Mouse (Mus musculus) hindbrain, postnatal 0 days (tissue): ENCODE data around the gene Dusp7. TPM values are rescaled to one million over a fixed set of nuclear protein-coding genes. Genes with fewer than 3 reads are reported as not detected.

Source experiments
- ATAC-seq: fragments of 200-750 bp; cut with Nextera tagmentation; 2 replicates; pipeline ENCODE4 v1.8.0; 2017; ENCODE audit warnings: mild to moderate bottlenecking, moderate TSS enrichment, moderate library complexity
- DNase-seq: peaks from one replicate; pipeline ENCODE4 v3.0.0-alpha.2; 2015; ENCODE audit warnings: low spot score
- H3K27ac ChIP-seq: fragments of 300-500 bp; sonication (generic); 2 replicates; pipeline ENCODE4 v1.5.1; 2014; ENCODE audit warnings: mild to moderate bottlenecking
- H3K27me3 ChIP-seq: fragments of 300-500 bp; sonication (generic); 2 replicates; pipeline ENCODE4 v1.6.1; 2014; ENCODE audit warnings: low read length, mixed read lengths; ENCODE audit not compliant: insufficient read depth
- H3K36me3 ChIP-seq: fragments of 300-500 bp; sonication (generic); 2 replicates; pipeline ENCODE4 v1.6.1; 2014; ENCODE audit warnings: low read length, mixed read lengths; ENCODE audit not compliant: insufficient read depth
- H3K4me1 ChIP-seq: fragments of 300-500 bp; sonication (generic); 2 replicates; pipeline ENCODE4 v1.6.1; 2014; ENCODE audit warnings: antibody characterized with exemption, low read length, mixed read lengths; ENCODE audit not compliant: insufficient read depth
- H3K4me2 ChIP-seq: fragments of 300-500 bp; sonication (generic); 2 replicates; pipeline ENCODE4 v1.6.1; 2014; ENCODE audit warnings: low read depth, mild to moderate bottlenecking, low read length, moderate library complexity, mixed read lengths
- H3K4me3 ChIP-seq: fragments of 300-500 bp; sonication (generic); 2 replicates; pipeline ENCODE4 v1.5.1; 2014; ENCODE audit warnings: low read length
- H3K9ac ChIP-seq: fragments of 300-500 bp; sonication (generic); replicated peaks from 2 replicates; pipeline ENCODE4 v1.6.1; 2014; ENCODE audit warnings: mild to moderate bottlenecking, low read length, moderate library complexity, mixed read lengths
- H3K9me3 ChIP-seq: fragments of 300-500 bp; sonication (generic); 2 replicates; pipeline ENCODE4 v1.6.1; 2016; ENCODE audit warnings: low read length, mixed read lengths
- CTCF ChIP-seq: IDR thresholded peaks from 2 replicates; pipeline ENCODE4 v1.5.1; 2016; ENCODE audit warnings: antibody characterized with exemption, control low read depth, low read depth
- WGBS: fragments of 180-500 bp; shearing (Covaris S2); extraction: QIAGEN DNeasy Blood & Tissue Kit; methylation state at CpG from one replicate; pipeline ENCODE4 v1.1.7; 2014; 5-methylcytosine and 5-hydroxymethylcytosine counted together
- polyA plus RNA-seq: library from polyadenylated mRNA; unstranded; fragments of >200 nt; fragmentation: Nextera tagmentation; extraction: Ambion mirVana; gene quantifications from 2 replicates; pipeline ENCODE4 v1.2.1, GENCODE M21; 2015
- total RNA-seq: library from RNA; depleted of rRNA; stranded (reverse); fragments of >200 nt; gene quantifications from 2 replicates; pipeline ENCODE4 v1.2.3, GENCODE M21; 2014

Dusp7 gene
- total and polyA plus RNA-seq, 2 experiments from 2014 or later: 13.7 to 66.4 TPM

- H3K9me3 ChIP-seq: no peaks in the 10 kb centered on the region
- TF ChIP-seq CTCF: peak; percentile 31; the same call in 1 of the 2 replicates
- DNase-seq (no peak), ATAC-seq (no peak)
- 66% methylated on average over 6 of the region's 6 CpGs for WGBS
- no peaks in the 10 kb centered on the region for H3K4me1 ChIP-seq
- H3K27me3 ChIP-seq: no peaks in the 10 kb centered on the region
- no peak overlapping the region for H3K4me2 ChIP-seq
- H3K27ac ChIP-seq: no peak overlapping the region
- H3K4me3 ChIP-seq: no peak overlapping the region
- H3K9ac ChIP-seq: no peak overlapping the region
- H3K36me3 ChIP-seq: no peaks in the 10 kb centered on the region
Observed at GRCm38 (mm10) chr9:106351178-106351577, 17.3 kb upstream of the Dusp7 start.

DNA sequence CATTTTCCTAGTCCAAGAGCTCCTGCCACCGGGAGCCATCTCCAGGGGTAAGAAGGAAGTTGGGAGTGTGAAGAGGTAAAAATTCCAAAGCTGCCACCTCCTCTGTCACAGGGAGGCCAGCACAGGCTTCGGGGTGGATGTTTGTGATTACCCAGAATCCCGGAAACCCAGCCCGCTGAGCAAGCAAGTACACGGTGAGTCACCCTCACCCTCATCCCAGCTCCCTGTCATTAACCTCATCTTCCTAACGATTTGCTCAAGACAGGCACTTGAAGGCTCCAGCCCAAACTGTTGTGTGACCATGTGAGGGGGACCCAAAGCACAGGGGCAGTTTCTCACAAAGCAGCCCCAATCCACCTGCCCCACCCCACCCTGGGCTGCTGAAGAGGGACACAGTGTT, 14.7 kb upstream of the Dusp7 start:
- Histone ChIP-seq H3K27ac (no peak overlapping the region), H3K9me3 (no peaks in the 10 kb centered on the region), H3K27me3 (no peaks in the 10 kb centered on the region), H3K9ac (no peak overlapping the region), H3K4me2 (no peak overlapping the region), H3K4me3 (no peak overlapping the region), H3K4me1 (no peaks in the 10 kb centered on the region), H3K36me3 (no peaks in the 10 kb centered on the region)
- no peak for TF ChIP-seq CTCF
- ATAC-seq: no peak
- WGBS: 77% methylated on average over 6 of the region's 6 CpGs
- no peak for DNase-seq

DNA sequence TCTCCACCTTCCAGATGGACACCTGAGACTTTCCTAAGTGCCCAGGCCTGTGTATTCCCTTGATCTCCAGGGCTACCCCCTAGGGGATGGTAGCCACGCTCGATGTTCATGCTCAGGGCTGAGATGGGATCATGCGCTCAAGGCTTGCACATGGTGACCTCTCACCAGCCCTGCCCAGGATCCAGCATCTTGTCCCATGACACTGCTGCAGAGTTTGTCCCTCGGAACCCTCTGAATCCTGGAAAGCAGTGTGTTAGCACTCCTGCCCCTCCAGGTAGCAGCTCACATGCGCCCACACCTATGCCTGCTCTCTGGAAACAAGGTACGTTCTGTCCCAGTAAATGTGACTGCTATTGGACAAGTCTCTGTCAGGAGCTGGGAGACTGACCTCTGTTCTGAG, 13.6 kb upstream of the Dusp7 start:
- no peak overlapping the region for H3K9ac ChIP-seq
- no peak for TF ChIP-seq CTCF
- H3K27me3 ChIP-seq: no peaks in the 10 kb centered on the region
- no peaks in the 10 kb centered on the region for H3K36me3 ChIP-seq
- H3K9me3 ChIP-seq: no peaks in the 10 kb centered on the region
- no peak overlapping the region for H3K27ac ChIP-seq
- DNase-seq: no peak
- H3K4me2 ChIP-seq: no peak overlapping the region
- 93% methylated on average over 6 of the region's 6 CpGs for WGBS
- no peak for ATAC-seq
- H3K4me3 ChIP-seq: no peak overlapping the region
- no peaks in the 10 kb centered on the region for H3K4me1 ChIP-seq

DNA sequence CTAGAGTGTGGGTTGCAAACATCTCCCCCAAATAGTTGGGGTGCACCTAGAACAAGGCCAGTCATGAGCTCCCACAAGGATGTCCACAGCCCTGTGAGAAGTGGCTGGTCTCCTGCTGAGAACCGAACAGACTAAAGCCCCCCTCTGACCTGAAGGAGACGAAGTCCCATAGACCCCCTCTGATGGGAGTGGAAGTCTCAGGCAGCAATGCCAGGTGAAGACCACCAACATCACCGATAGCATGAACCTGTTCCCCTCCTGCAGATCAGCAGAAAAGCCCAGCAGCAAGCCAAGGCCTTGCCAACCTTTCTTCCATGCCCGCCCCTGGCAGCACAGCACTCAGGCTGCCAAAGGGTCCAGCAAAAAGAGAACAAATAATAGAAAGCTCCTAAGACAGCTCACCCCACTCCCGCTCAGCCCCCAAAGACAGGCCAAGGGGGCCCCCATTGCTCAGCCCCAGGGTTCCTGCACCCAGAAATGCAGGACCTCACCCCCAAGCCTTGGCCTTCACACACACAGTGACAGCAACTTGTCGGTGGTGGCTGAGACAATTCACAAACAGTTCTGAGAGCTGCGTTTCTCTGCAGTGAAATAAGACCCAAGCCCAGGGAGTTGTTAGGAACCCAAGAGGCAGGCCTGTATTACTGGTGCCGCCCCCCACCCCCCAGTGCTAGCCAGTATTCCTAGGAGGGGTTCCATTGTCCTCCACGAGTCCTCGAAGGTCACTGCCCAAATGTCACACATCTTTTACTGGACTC, 13.0 kb upstream of the Dusp7 start:
- Histone ChIP-seq H3K27ac (no peak overlapping the region), H3K9ac (no peak overlapping the region), H3K27me3 (no peaks in the 10 kb centered on the region), H3K4me1 (no peaks in the 10 kb centered on the region), H3K4me2 (no peak overlapping the region), H3K36me3 (no peaks in the 10 kb centered on the region), H3K4me3 (no peak overlapping the region), H3K9me3 (no peaks in the 10 kb centered on the region)
- no peak for DNase-seq
- WGBS: 63% methylated on average over 10 of the region's 10 CpGs
- no peak for ATAC-seq
- no peak for TF ChIP-seq CTCF

DNA sequence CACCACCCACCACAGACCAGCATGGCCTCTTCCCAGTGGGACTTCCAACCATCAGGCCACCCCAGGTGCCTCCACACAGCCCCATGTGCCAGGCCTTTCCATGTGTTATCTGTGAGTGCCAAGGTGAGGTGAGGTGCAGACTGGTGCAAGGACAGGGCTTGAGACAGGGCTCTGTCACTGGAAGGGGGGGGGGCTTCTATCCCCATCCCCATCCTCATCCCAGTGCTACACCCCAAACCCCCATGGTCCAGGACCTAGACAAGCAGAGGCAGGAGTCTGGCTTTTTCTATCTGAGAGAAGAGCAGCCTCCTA, 12.5 kb upstream of the Dusp7 start:
- no peak overlapping the region for H3K4me2 ChIP-seq
- H3K4me3 ChIP-seq: no peak overlapping the region
- H3K27ac ChIP-seq: no peak overlapping the region
- DNase-seq: no peak
- H3K4me1 ChIP-seq: no peaks in the 10 kb centered on the region
- no peaks in the 10 kb centered on the region for H3K36me3 ChIP-seq
- H3K9me3 ChIP-seq: no peaks in the 10 kb centered on the region
- no peak overlapping the region for H3K9ac ChIP-seq
- H3K27me3 ChIP-seq: no peaks in the 10 kb centered on the region
- no peak for ATAC-seq
- no peak for TF ChIP-seq CTCF

DNA sequence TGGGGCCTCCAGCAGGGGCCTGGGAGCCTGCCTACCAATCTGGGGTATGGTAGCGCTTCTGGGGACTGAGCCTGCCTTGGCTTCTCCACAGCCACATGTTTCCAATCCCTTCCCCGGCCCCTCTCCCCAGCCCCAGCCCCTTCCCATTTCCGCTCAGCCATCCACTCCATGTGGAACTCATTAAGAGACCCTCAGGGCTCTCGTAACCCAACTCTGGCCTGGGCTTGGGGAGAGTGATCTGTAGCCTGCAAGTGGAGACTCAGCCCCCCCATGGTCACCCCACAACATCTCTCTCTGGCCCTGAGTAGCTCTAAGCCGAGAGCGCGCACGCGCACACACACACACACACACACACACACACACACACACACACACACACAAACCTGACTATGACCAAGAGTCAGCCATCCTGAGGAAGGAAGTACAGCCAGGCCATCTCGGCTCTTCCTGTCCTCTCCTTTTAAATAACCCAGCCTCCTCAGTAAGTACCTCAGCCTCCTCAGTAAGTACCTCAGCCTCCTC, 12.0 kb upstream of the Dusp7 start:
- DNase-seq (no peak), ATAC-seq (no peak)
- H3K4me3 ChIP-seq: no peak overlapping the region
- 69% methylated on average over 5 of the region's 10 CpGs for WGBS
- no peak for TF ChIP-seq CTCF
- H3K27ac ChIP-seq: no peak overlapping the region
- no peak overlapping the region for H3K4me2 ChIP-seq
- H3K36me3 ChIP-seq: no peaks in the 10 kb centered on the region
- H3K4me1 ChIP-seq: no peaks in the 10 kb centered on the region
- H3K9me3 ChIP-seq: no peaks in the 10 kb centered on the region
- H3K9ac ChIP-seq: no peak overlapping the region
- H3K27me3 ChIP-seq: no peaks in the 10 kb centered on the region

- Histone ChIP-seq H3K27me3 (no peaks in the 10 kb centered on the region), H3K9me3 (no peaks in the 10 kb centered on the region), H3K9ac (no peak overlapping the region), H3K36me3 (no peaks in the 10 kb centered on the region), H3K4me3 (no peak overlapping the region), H3K4me2 (no peak overlapping the region), H3K27ac (no peak overlapping the region), H3K4me1 (no peaks in the 10 kb centered on the region)
- TF ChIP-seq CTCF: no peak
- DNase-seq: no peak
- ATAC-seq: no peak
- WGBS: 89% methylated on average over 3 of the region's 3 CpGs
Observed at GRCm38 (mm10) chr9:106357167-106357566, 11.3 kb upstream of the Dusp7 start.
